Mouse (Mus musculus) stomach, embryonic 15.5 days (tissue): Measurements from ENCODE around the gene Kcnh7. TPM values are rescaled to one million over a fixed set of nuclear protein-coding genes. Genes with fewer than 3 reads are reported as not detected.
A peak's percentile ranks its signal among the peaks of the same experiment; 100 is the strongest.

Experiments
- ATAC-seq: fragments of 200-750 bp; cut with Nextera tagmentation; 2 replicates; pipeline ENCODE4 v1.8.0; 2017; ENCODE audit warnings: low read depth, moderate number of reproducible peaks, moderate TSS enrichment; ENCODE audit not compliant: insufficient read depth, low FRiP score
- H3K27ac ChIP-seq: fragments of 300-500 bp; sonication (generic); 2 replicates; pipeline ENCODE4 v1.5.1; 2015; ENCODE audit warnings: mild to moderate bottlenecking, inconsistent platforms
- H3K27me3 ChIP-seq: fragments of 300-500 bp; sonication (generic); replicated peaks from 2 replicates; pipeline ENCODE4 v1.6.1; 2015; ENCODE audit warnings: inconsistent platforms
- H3K36me3 ChIP-seq: fragments of 300-500 bp; sonication (generic); 2 replicates; pipeline ENCODE4 v1.6.1; 2015; ENCODE audit warnings: inconsistent platforms
- H3K4me1 ChIP-seq: fragments of 300-500 bp; sonication (generic); 2 replicates; pipeline ENCODE4 v1.6.1; 2015; ENCODE audit warnings: inconsistent platforms
- H3K4me2 ChIP-seq: fragments of 300-500 bp; sonication (generic); 2 replicates; pipeline ENCODE4 v1.6.1; 2015; ENCODE audit warnings: mild to moderate bottlenecking, inconsistent platforms
- H3K4me3 ChIP-seq: fragments of 300-500 bp; sonication (generic); replicated peaks from 2 replicates; pipeline ENCODE4 v1.5.1; 2015; ENCODE audit warnings: inconsistent platforms
- H3K9ac ChIP-seq: fragments of 300-500 bp; sonication (generic); 2 replicates; pipeline ENCODE4 v1.6.1; 2015; ENCODE audit warnings: inconsistent platforms
- H3K9me3 ChIP-seq: fragments of 300-500 bp; sonication (generic); 2 replicates; pipeline ENCODE4 v1.6.1; 2016; ENCODE audit warnings: inconsistent platforms
- WGBS: fragments of 180-500 bp; shearing (Covaris S2); methylation state at CpG from one replicate; pipeline ENCODE4 v1.1.7; 2015; 5-methylcytosine and 5-hydroxymethylcytosine counted together
- polyA plus RNA-seq: library from polyadenylated mRNA; unstranded; fragments of >200 nt; fragmentation: Nextera tagmentation; extraction: Ambion mirVana; gene quantifications from 2 replicates; pipeline ENCODE4 v1.2.1, GENCODE M21; 2015

Gene Kcnh7
- polyA plus RNA-seq, 1 experiment from 2014 or later, result 0.48 TPM

DNA sequence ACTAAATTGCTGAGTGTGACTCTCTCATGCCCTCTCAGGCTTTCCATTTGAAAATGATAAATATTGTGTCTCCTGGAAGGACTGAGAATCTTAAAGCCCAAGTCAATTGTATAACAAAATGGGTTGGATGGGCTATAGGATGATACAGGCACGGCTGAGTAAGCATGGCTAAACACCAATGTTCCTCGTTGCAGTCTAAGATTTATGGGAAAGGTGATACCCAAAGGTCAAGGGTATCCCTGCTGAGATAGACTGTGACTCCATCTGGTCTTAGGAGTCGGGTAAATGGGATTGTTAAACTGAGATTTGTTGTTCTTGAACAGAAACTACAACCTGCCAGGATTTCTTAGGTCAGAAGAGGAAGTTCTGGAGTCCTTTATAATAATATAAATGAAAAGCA lies 256.0 kb downstream of the Kcnh7 start:
- Histone ChIP-seq H3K27ac (no peak overlapping the region), H3K4me2 (no peak overlapping the region), H3K9ac (no peak overlapping the region), H3K36me3 (no peaks in the 10 kb centered on the region), H3K4me1 (no peaks in the 10 kb centered on the region), H3K4me3 (no peak overlapping the region), H3K9me3 (no peaks in the 10 kb centered on the region), H3K27me3 (no peaks in the 10 kb centered on the region)
- 41% methylated on average over 3 of the region's 3 CpGs for WGBS
- ATAC-seq, result no peak; the same call in 1 of the 2 replicates

- H3K4me3 ChIP-seq, result no peak overlapping the region
- H3K4me2 ChIP-seq, result no peak overlapping the region
- ATAC-seq, result no peak
- no peaks in the 10 kb centered on the region for H3K9me3 ChIP-seq
- H3K27me3 ChIP-seq, result no peaks in the 10 kb centered on the region
- H3K4me1 ChIP-seq, result no peaks in the 10 kb centered on the region
- no peaks in the 10 kb centered on the region for H3K36me3 ChIP-seq
- H3K9ac ChIP-seq, result no peak overlapping the region
- 73% methylated on average over 4 of the region's 4 CpGs for WGBS
- no peak overlapping the region for H3K27ac ChIP-seq
Measured at GRCm38 (mm10) chr2:62923803-62924202, 260.3 kb downstream of the Kcnh7 start.

DNA sequence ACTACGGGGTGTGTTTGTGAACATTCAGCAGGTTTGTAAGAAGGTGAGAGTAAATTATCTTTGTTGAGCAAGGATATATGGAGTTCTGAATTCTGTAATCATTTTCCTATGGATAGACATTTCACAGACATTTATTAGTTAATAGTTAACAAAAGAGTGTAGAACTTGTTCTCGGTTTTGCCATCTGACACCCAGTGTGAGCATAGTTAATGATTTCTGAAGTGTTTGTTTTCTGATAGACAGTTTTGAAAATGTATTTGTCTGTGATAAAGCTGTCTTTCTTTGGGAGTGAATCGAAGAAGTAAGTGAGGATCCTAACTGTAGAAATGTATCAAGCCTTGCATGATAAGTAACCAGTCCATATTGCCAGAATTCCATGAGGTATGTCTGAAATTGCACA lies 276.4 kb downstream of the Kcnh7 start:
- Histone ChIP-seq H3K4me1 (no peaks in the 10 kb centered on the region), H3K36me3 (no peaks in the 10 kb centered on the region), H3K27me3 (no peaks in the 10 kb centered on the region), H3K4me2 (no peak overlapping the region), H3K9ac (no peak overlapping the region), H3K27ac (peak overlapping the region; percentile 16; the same call in 1 of the 2 replicates), H3K9me3 (no peaks in the 10 kb centered on the region), H3K4me3 (no peak overlapping the region)
- ATAC-seq, result peak; percentile 65; the same call in 1 of the 2 replicates
- 58% methylated on average over 3 of the region's 3 CpGs for WGBS

- no peak overlapping the region for H3K4me3 ChIP-seq
- H3K9me3 ChIP-seq, result no peaks in the 10 kb centered on the region
- no peaks in the 10 kb centered on the region for H3K36me3 ChIP-seq
- H3K9ac ChIP-seq, result no peak overlapping the region
- no peak overlapping the region for H3K27ac ChIP-seq
- peak; percentile 47; the same call in 1 of the 2 replicates for ATAC-seq
- no peaks in the 10 kb centered on the region for H3K27me3 ChIP-seq
- H3K4me1 ChIP-seq, result no peaks in the 10 kb centered on the region
- WGBS, result 65% methylated on average over 1 of the region's 1 CpGs
- H3K4me2 ChIP-seq, result no peak overlapping the region
Measured at GRCm38 (mm10) chr2:62902363-62903353, 281.4 kb downstream of the Kcnh7 start.

DNA sequence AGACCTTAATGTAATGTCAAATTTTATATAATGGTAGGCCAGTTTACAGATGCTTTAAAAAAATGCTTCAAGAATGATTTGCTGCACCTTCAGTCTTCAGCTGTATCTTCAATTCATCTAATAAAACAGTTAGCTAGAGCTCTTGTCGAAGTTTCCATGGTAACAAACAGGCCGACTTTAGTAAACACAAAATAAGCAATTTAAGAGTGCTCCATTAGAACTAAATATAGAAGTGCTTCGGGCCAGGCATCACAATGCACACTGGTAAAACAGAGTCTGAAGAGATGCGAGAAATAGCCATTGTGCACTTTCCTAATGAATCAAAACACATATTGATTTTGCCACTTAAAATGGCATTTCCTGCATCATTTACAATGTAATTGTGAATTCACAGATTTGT lies 305.3 kb downstream of the Kcnh7 start:
- Histone ChIP-seq H3K27me3 (no peaks in the 10 kb centered on the region), H3K4me3 (no peak overlapping the region), H3K4me1 (no peaks in the 10 kb centered on the region), H3K27ac (no peak overlapping the region), H3K9me3 (no peaks in the 10 kb centered on the region), H3K9ac (no peak overlapping the region), H3K36me3 (no peaks in the 10 kb centered on the region), H3K4me2 (no peak overlapping the region)
- ATAC-seq, result no peak
- WGBS, result 61% methylated on average over 4 of the region's 4 CpGs

- H3K27ac ChIP-seq, result no peak overlapping the region
- no peaks in the 10 kb centered on the region for H3K36me3 ChIP-seq
- 95% methylated on average over 3 of the region's 3 CpGs for WGBS
- H3K9ac ChIP-seq, result no peak overlapping the region
- no peaks in the 10 kb centered on the region for H3K27me3 ChIP-seq
- no peaks in the 10 kb centered on the region for H3K9me3 ChIP-seq
- H3K4me3 ChIP-seq, result no peak overlapping the region
- no peak for ATAC-seq
- no peak overlapping the region for H3K4me2 ChIP-seq
- no peaks in the 10 kb centered on the region for H3K4me1 ChIP-seq
Measured at GRCm38 (mm10) chr2:62855391-62855790, 328.7 kb downstream of the Kcnh7 start.

DNA sequence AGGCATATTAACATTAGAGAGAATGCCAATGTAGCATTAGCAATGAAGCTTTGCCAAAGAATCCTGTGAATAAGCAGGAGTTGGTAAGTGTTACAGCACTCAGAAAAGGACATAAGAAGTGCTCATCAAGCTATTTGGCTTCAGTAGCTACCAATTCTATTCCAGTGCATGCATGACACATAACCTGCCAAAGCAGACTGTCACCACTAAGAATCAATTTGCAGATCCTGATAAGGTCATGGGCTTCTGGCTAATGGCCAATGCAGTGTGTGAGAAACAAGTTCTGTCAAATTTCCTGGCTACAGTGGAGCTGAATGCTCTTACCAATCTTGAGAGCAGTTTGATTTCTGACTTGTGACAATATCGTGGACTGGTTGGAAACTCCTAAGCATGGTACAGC lies 341.5 kb downstream of the Kcnh7 start:
- Histone ChIP-seq H3K27me3 (no peaks in the 10 kb centered on the region), H3K4me1 (no peaks in the 10 kb centered on the region), H3K36me3 (no peaks in the 10 kb centered on the region), H3K4me2 (no peak overlapping the region), H3K9ac (no peak overlapping the region), H3K27ac (no peak overlapping the region), H3K4me3 (no peak overlapping the region), H3K9me3 (no peaks in the 10 kb centered on the region)
- WGBS, result 70% methylated on average over 1 of the region's 1 CpGs
- no peak for ATAC-seq

DNA sequence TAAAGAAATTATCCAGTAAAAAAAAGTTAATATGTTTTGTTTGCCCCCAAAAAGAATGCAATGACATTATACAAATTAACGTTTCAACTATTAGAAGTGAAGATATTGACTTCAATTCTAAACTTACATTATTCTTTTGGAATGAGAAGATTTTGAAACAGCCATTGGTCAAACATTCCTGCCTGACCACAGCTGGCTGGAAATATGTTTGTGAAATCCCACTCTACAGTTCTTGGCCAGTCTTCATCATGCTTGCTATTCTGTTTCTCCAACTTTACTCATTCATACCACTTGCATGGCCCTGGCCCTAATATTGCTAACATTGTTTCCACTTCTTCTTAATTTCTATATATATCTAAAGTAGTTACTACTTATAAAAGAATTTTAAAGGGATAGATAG lies 349.8 kb downstream of the Kcnh7 start:
- H3K9ac ChIP-seq, result no peak overlapping the region
- no peaks in the 10 kb centered on the region for H3K36me3 ChIP-seq
- H3K27ac ChIP-seq, result no peak overlapping the region
- 81% methylated on average over 1 of the region's 1 CpGs for WGBS
- H3K4me1 ChIP-seq, result no peaks in the 10 kb centered on the region
- H3K4me2 ChIP-seq, result no peak overlapping the region
- H3K9me3 ChIP-seq, result no peaks in the 10 kb centered on the region
- ATAC-seq, result no peak
- no peaks in the 10 kb centered on the region for H3K27me3 ChIP-seq
- H3K4me3 ChIP-seq, result no peak overlapping the region

DNA sequence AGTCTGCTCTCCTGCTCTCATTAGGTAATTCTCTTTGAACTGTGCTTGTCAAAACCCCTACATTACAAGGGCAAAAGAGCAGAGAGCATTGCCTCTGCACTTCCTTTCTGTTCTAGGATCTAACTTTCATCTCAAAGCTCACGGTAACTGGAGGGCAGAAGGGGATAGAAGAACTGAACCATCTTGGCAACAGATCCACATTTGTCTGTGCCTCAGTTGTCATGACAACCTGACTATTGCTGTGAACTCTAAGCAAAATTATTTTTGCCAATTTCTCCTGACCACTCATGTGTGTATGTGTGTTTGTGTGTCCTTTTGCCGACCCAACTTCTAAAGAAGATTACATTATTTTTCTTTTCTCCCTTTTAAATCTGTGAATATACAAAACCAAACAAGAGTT lies 364.9 kb downstream of the Kcnh7 start:
- no peak overlapping the region for H3K4me2 ChIP-seq
- ATAC-seq, result no peak
- no peak overlapping the region for H3K9ac ChIP-seq
- H3K9me3 ChIP-seq, result no peaks in the 10 kb centered on the region
- no peaks in the 10 kb centered on the region for H3K36me3 ChIP-seq
- no peak overlapping the region for H3K4me3 ChIP-seq
- no peaks in the 10 kb centered on the region for H3K4me1 ChIP-seq
- H3K27me3 ChIP-seq, result no peaks in the 10 kb centered on the region
- WGBS, result 66% methylated on average over 2 of the region's 2 CpGs
- H3K27ac ChIP-seq, result no peak overlapping the region

DNA sequence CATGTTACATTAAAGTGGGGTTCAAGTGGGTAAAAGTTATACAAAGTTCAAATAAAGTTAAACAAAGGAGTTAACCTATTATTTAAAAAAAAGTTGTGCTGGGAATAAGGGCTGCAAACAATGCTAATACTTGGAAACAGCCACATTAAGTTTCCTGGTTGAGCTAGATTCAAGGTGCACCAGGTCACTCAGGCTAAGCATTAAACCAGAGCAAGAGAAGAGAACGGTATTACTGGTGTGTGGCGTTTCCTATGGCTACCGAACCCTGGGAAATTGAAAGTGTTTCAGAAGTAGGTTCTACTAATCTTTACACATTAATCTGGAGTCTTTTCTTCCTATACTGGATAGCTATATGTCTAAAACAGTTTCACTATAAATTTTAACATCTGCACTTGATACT lies 368.1 kb downstream of the Kcnh7 start:
- Histone ChIP-seq H3K4me1 (no peaks in the 10 kb centered on the region), H3K4me3 (no peak overlapping the region), H3K27ac (no peak overlapping the region), H3K9me3 (no peaks in the 10 kb centered on the region), H3K27me3 (no peaks in the 10 kb centered on the region), H3K4me2 (no peak overlapping the region), H3K9ac (no peak overlapping the region), H3K36me3 (no peaks in the 10 kb centered on the region)
- 84% methylated on average over 3 of the region's 3 CpGs for WGBS
- no peak for ATAC-seq

DNA sequence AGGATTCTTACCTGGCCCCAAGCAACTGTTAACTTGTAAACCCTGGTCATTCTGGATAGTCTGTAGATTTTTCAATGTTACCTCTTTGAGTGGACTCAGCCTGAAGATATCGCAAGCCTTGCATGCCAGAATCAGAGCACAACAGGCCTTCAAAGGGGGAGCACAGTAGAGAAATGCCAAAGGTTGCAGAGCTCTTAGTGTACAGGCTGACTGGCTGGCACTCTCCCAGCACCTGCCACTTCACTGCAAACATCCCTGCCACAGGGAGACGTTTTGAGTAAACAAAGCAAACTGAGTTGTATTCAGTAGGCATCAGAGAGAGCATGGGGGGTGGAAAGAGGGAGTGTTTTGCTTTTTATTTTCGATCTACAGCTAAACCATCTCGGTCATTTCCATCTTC lies 375.3 kb downstream of the Kcnh7 start:
- Histone ChIP-seq H3K9me3 (no peaks in the 10 kb centered on the region), H3K4me3 (no peak overlapping the region), H3K9ac (no peak overlapping the region), H3K4me2 (no peak overlapping the region), H3K27ac (no peak overlapping the region), H3K36me3 (no peaks in the 10 kb centered on the region), H3K27me3 (no peaks in the 10 kb centered on the region), H3K4me1 (no peaks in the 10 kb centered on the region)
- ATAC-seq, result no peak
- 50% methylated on average over 4 of the region's 4 CpGs for WGBS

GRCm38 (mm10) chr2:62807476-62807882 lies 376.6 kb downstream of the Kcnh7 start:
- H3K4me3 ChIP-seq, result no peak overlapping the region
- no peaks in the 10 kb centered on the region for H3K27me3 ChIP-seq
- peak; percentile 43; the same call in 1 of the 2 replicates for ATAC-seq
- no peak overlapping the region for H3K9ac ChIP-seq
- no peaks in the 10 kb centered on the region for H3K9me3 ChIP-seq
- no peak overlapping the region for H3K27ac ChIP-seq
- no peak overlapping the region for H3K4me2 ChIP-seq
- 27% methylated on average over 3 of the region's 3 CpGs for WGBS
- H3K4me1 ChIP-seq, result no peaks in the 10 kb centered on the region
- no peaks in the 10 kb centered on the region for H3K36me3 ChIP-seq
